Mouse (Mus musculus) small intestine, adult 2 months (tissue): ENCODE measurements around the gene Tmem267.

ENCODE experiments used
- CTCF ChIP-seq: fragments of 200-500 bp; IDR thresholded peaks from 2 replicates; pipeline ENCODE4 v1.5.1; 2012; ENCODE audit warnings: low read depth, mild to moderate bottlenecking, control low read depth, inconsistent platforms, low read length, moderate library complexity, mixed read lengths; ENCODE audit not compliant: insufficient replicate concordance, insufficient read length; ENCODE audit errors: extremely low read depth
- POLR2A ChIP-seq: fragments of 200-500 bp; IDR thresholded peaks from 2 replicates; pipeline ENCODE4 v1.6.1; 2012; ENCODE audit warnings: low read depth, mild to moderate bottlenecking, control low read depth, inconsistent platforms, low read length, moderate library complexity

GRCm38 (mm10) chr13:119462596-119463560 is 25.0 kb upstream of the Tmem267 start, which contains the start of gene 4833420G17Rik:
- peak; percentile 93 for TF ChIP-seq POLR2A
- TF ChIP-seq CTCF = no peak
